Mouse (Mus musculus): Measurements from ENCODE around the gene Mrln. TPM values are rescaled to one million over a fixed set of nuclear protein-coding genes. Genes with fewer than 3 reads are reported as not detected.
A peak's percentile ranks its signal among the peaks of the same experiment; 100 is the strongest.

Gene Mrln
- polyA plus RNA-seq, 1 experiment from 2014 or later, result 0.93 TPM

DNA sequence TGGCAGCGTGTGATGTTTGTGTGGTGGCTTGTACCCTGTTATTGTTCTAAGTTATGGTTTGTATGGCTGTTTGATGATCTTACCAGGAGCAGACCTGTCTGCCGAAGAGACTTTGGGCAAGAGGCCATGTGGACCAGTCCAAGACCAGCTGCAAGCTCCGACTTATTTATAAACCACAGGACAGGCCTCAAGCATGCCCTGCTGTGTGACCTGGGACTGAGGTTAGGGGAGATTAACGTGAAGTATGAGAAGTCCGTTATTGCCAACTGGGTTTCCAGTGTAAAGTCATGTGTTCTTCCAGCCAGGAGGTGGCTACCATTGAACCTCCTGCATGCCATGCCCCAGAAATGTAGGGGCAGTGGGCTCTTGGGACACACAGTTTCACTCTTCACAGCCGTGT, 25.9 kb downstream of the Mrln start:
- Histone ChIP-seq H3K9ac (no peak overlapping the region), H3K4me1 (replicated peaks) (no peaks in the 10 kb centered on the region), H3K4me2 (no peak overlapping the region), H3K27me3 (no peaks in the 10 kb centered on the region), H3K36me3 (no peaks in the 10 kb centered on the region), H3K4me3 (replicated peaks) (no peak overlapping the region), H3K27ac (no peak overlapping the region), H3K9me3 (replicated peaks) (no peaks in the 10 kb centered on the region)
- 67% methylated on average over 6 of the region's 6 CpGs for WGBS (ENCODE audit: insufficient replicate concordance)
- DNase-seq, result no peak
- no peak for ATAC-seq (ENCODE audit: low read depth)

DNA sequence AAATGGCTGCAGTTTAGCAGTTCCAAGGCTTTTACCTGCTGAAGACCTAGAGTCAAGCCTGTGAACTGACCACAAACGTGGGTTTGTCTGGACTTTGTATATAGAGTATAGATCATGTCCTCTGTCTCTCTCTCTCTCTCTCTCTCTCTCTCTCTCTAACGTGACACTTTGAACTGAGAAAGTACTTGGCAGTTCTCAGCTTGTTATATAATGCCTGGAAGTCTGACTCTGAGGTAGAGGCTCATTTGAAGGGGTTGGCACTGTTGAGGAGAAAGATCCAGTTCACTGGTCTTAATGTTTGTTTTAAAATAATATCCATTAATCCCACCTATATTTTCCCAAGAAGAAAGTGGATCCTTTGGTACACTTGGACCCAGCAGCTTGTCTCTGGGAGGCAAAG, 33.5 kb downstream of the Mrln start:
- H3K36me3 ChIP-seq, result no peaks in the 10 kb centered on the region
- no peak overlapping the region for H3K4me2 ChIP-seq
- no peak overlapping the region for H3K9ac ChIP-seq
- DNase-seq (no peak), ATAC-seq (ENCODE audit: low read depth) (no peak)
- H3K9me3 ChIP-seq (replicated peaks), result no peaks in the 10 kb centered on the region
- WGBS (ENCODE audit: insufficient replicate concordance), result 37% methylated on average over 2 of the region's 2 CpGs
- no peaks in the 10 kb centered on the region for H3K4me1 ChIP-seq (replicated peaks)
- H3K27me3 ChIP-seq, result peaks cover 3% of the 10 kb centered on the region
- H3K4me3 ChIP-seq (replicated peaks), result no peak overlapping the region
- no peak overlapping the region for H3K27ac ChIP-seq

DNA sequence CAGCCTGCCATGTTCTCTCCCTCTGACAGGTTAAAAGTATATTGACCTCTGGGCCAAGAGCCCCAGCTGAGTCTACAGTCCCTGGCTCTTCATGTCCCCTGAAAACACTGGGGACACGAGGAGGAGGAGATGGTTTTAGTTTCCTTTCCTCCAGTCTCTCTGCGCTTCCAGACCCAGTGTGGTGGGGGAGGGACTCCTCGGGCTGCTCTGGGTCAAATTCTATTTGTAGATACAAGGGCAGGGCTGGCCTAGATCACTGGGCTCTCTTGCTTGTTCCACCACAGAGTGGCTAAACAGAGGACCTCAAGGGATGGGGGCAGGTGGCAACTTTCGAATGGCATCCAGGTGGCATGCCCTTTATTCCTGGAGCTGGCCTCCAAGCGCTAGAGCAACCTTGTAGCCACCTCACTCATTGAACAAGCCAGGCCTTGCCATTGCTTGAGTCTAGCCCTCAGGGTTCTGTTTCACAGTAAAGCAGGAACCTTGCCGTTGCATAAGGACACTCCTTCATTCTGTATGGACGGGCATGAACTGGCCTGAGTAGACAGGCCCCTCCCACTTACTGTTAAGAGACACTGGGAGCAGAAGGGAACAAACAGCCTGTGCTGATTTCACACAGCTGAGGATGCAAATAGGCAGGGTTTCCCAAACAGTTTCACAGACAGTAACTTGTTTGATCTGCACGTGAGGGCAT, 38.4 kb downstream of the Mrln start:
- no peak overlapping the region for H3K4me2 ChIP-seq
- no peaks in the 10 kb centered on the region for H3K36me3 ChIP-seq
- H3K27me3 ChIP-seq, result peaks cover 45% of the 10 kb centered on the region
- no peak overlapping the region for H3K4me3 ChIP-seq (replicated peaks)
- 0 out of 2 replicates have a peak, but pooled peaks cover 4% of the 10 kb centered on the region for H3K4me1 ChIP-seq (replicated peaks)
- H3K9me3 ChIP-seq (replicated peaks), result no peaks in the 10 kb centered on the region
- DNase-seq (no peak), ATAC-seq (ENCODE audit: low read depth) (peak; percentile 48)
- H3K9ac ChIP-seq, result no peak overlapping the region
- WGBS (ENCODE audit: insufficient replicate concordance), result 33% methylated on average over 8 of the region's 8 CpGs
- no peak overlapping the region for H3K27ac ChIP-seq

DNA sequence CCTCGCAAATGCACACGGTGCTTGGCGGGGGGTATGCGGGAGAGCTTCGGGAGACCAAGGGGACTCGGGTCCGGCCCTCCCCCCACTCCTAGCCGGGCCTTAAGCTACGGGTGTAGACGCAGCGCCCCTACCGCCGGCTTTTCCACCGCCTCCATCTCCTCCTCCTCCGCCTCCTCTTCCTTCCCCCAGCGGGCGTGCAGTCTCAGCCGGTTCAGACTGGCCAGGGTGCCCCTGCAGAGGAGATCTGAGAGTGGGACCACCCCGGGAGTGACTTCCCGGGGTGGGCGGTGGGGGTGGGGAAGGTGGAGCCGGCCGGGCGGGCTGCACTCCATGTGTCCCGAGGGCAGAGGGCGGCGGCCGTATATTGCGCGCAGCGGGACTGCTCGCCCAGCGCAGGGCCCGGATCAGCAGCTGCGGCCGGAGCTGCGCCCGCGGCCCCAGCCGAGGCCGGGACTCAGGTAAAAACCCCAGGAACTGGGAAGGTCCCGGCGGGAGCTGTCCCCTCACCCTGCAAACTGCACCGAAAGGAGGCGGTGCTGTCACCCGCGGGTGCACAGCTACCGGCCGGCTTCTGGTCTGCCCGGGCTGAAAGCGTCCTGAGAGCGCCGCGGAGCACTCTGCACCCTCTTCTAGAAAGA, 40.6 kb downstream of the Mrln start, which contains the start of gene Slc16a9:
Slc16a9 (plus strand) TSS at position 180 of the 638 bp plus-strand sequence.
- Histone ChIP-seq H3K27me3 (peaks cover 45% of the 10 kb centered on the region), H3K4me1 (replicated peaks) (0 out of 2 replicates have a peak, but pooled peaks cover 4% of the 10 kb centered on the region), H3K36me3 (no peaks in the 10 kb centered on the region), H3K9ac (0 out of 2 replicates have a peak within 1 kb of the TSS, but pooled peaks have one; percentile 22), H3K9me3 (replicated peaks) (no peaks in the 10 kb centered on the region), H3K4me3 (replicated peaks) (peak within 1 kb of the TSS; percentile 54), H3K27ac (no peak within 1 kb of the TSS), H3K4me2 (peak within 1 kb of the TSS; percentile 66)
- DNase-seq (no peak), ATAC-seq (ENCODE audit: low read depth) (peak; percentile 57)
- WGBS (ENCODE audit: insufficient replicate concordance), result under 1% methylated on average over 54 of the region's 54 CpGs

DNA sequence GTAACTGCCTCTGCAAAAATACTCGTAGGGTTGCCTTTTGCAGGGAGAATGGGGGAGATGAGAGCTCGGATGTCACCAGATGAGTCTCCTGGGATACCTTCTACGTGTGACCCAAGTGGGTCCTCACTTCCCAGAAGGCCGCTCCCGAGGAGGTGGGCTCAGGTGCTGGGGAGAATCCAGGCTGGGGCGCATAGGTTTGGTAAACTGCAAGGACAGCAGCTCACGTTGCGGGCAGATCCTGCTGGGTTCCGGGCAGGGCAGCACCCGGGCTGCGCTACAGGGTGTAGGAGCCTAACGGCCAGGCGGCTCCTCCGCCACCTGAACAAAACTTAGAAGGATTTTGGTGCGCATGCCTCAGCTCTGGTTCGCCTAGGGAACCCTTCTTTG, 41.1 kb downstream of the Mrln start:
- 0 out of 2 replicates have a peak overlapping the region, but pooled peaks have one; percentile 22 for H3K9ac ChIP-seq
- no peaks in the 10 kb centered on the region for H3K36me3 ChIP-seq
- peak overlapping the region; percentile 66 for H3K4me2 ChIP-seq
- no peak overlapping the region for H3K27ac ChIP-seq
- H3K4me3 ChIP-seq (replicated peaks), result peak overlapping the region; percentile 54
- no peaks in the 10 kb centered on the region for H3K9me3 ChIP-seq (replicated peaks)
- DNase-seq (no peak), ATAC-seq (ENCODE audit: low read depth) (no peak)
- H3K27me3 ChIP-seq, result peaks cover 45% of the 10 kb centered on the region
- WGBS (ENCODE audit: insufficient replicate concordance), result 3% methylated on average over 16 of the region's 16 CpGs
- H3K4me1 ChIP-seq (replicated peaks), result 0 out of 2 replicates have a peak, but pooled peaks cover 4% of the 10 kb centered on the region

DNA sequence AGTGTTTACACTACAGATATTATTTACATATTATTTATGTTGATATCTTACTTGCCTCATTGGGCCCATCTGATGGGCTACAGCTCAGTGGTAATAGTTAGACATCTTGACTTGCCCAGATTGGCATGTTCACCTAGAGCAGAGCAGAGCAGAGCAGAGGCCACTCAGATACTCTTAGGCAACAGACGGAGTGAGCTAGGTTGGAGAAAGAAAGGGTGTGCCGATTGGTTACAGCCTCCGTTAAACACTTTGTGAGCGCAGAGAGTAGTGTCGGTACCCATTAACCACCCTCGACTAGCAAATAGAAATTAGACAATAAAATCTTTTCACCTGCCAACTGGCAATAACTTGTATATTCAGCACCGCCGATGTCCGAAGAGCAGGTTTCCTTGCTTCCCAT, 41.6 kb downstream of the Mrln start:
- Histone ChIP-seq H3K4me2 (peak overlapping the region; percentile 66), H3K36me3 (no peaks in the 10 kb centered on the region), H3K4me1 (replicated peaks) (0 out of 2 replicates have a peak, but pooled peaks cover 4% of the 10 kb centered on the region), H3K9ac (no peak overlapping the region), H3K4me3 (replicated peaks) (peak overlapping the region; percentile 54), H3K27ac (no peak overlapping the region), H3K27me3 (peaks cover 45% of the 10 kb centered on the region), H3K9me3 (replicated peaks) (no peaks in the 10 kb centered on the region)
- 43% methylated on average over 9 of the region's 9 CpGs for WGBS (ENCODE audit: insufficient replicate concordance)
- DNase-seq (no peak), ATAC-seq (ENCODE audit: low read depth) (no peak)

DNA sequence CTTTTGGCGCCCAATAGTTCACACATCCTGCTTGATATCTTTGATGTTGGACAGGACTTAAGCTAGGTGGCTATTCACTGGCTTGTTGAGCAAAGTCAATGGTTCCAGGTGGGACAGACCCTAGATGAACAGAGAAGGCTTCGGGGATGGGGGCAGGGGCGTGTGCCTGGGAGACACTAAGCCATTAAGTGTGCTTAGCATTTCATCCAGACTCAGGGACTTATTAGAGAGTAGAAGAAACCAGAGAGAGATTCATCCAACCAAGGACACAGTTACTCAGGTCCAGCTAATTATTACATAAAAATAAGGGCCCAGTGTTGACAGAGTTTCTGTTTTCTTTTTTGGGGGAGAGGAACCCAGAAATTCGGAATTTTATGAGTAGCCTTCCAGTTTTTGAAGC, 45.9 kb downstream of the Mrln start:
- DNase-seq, result no peak
- peaks cover 17% of the 10 kb centered on the region for H3K27me3 ChIP-seq
- no peak for ATAC-seq (ENCODE audit: low read depth)
- no peak overlapping the region for H3K27ac ChIP-seq
- 64% methylated on average over 4 of the region's 4 CpGs for WGBS (ENCODE audit: insufficient replicate concordance)
- H3K9me3 ChIP-seq (replicated peaks), result no peaks in the 10 kb centered on the region
- 0 out of 2 replicates have a peak, but pooled peaks cover 4% of the 10 kb centered on the region for H3K4me1 ChIP-seq (replicated peaks)
- H3K36me3 ChIP-seq, result no peaks in the 10 kb centered on the region
- no peak overlapping the region for H3K9ac ChIP-seq
- no peak overlapping the region for H3K4me3 ChIP-seq (replicated peaks)
- H3K4me2 ChIP-seq, result no peak overlapping the region

DNA sequence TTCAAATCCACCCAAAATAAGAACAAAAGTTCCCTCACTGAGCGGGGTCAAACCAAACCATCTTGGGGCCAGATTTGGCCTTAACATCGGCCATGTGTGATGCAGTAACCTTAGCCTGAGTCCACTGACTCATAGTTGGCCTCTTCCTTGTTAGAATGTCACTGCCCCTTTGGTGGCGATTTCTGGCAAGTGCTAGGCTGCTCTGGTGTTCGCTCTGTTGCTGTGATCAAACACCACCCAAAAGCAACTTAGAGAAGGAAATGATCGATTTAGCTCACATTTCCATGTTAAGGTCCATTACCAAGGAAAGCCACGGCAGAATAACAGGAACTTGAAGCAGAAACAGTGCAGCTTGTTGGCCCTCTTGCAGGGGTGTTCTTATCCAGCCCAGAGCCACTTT, 46.3 kb downstream of the Mrln start:
- H3K4me3 ChIP-seq (replicated peaks), result no peak overlapping the region
- peaks cover 13% of the 10 kb centered on the region for H3K27me3 ChIP-seq
- H3K9me3 ChIP-seq (replicated peaks), result no peaks in the 10 kb centered on the region
- H3K9ac ChIP-seq, result no peak overlapping the region
- H3K4me2 ChIP-seq, result no peak overlapping the region
- no peaks in the 10 kb centered on the region for H3K36me3 ChIP-seq
- 0 out of 2 replicates have a peak, but pooled peaks cover under 1% of the 10 kb centered on the region for H3K4me1 ChIP-seq (replicated peaks)
- DNase-seq (no peak), ATAC-seq (ENCODE audit: low read depth) (no peak)
- H3K27ac ChIP-seq, result no peak overlapping the region
- 59% methylated on average over 6 of the region's 6 CpGs for WGBS (ENCODE audit: insufficient replicate concordance)

DNA sequence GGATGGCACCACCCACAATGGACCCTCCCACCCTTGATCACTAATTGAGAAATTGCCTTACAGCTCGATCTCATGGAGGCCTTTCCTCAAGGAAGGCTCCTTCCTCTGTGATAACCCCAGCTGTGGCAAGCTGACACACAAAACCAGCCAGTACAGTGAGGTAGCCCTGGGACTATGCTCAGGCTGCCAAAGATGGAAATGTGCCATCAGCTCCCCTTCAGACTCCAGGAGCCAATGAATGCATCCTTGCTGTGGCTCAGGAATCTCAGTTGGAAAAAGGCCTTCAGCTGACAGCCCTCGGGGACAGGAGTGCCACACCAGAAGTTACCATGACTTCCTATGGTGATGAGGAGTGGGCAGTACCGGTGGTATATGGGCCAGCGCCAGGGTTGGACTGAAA, 50.2 kb downstream of the Mrln start:
- Histone ChIP-seq H3K27ac (no peak overlapping the region), H3K27me3 (no peaks in the 10 kb centered on the region), H3K4me1 (replicated peaks) (no peaks in the 10 kb centered on the region), H3K9me3 (replicated peaks) (no peaks in the 10 kb centered on the region), H3K4me3 (replicated peaks) (no peak overlapping the region), H3K9ac (no peak overlapping the region), H3K36me3 (no peaks in the 10 kb centered on the region), H3K4me2 (no peak overlapping the region)
- 71% methylated on average over 4 of the region's 4 CpGs for WGBS (ENCODE audit: insufficient replicate concordance)
- no peak for DNase-seq
- ATAC-seq (ENCODE audit: low read depth), result no peak

DNA sequence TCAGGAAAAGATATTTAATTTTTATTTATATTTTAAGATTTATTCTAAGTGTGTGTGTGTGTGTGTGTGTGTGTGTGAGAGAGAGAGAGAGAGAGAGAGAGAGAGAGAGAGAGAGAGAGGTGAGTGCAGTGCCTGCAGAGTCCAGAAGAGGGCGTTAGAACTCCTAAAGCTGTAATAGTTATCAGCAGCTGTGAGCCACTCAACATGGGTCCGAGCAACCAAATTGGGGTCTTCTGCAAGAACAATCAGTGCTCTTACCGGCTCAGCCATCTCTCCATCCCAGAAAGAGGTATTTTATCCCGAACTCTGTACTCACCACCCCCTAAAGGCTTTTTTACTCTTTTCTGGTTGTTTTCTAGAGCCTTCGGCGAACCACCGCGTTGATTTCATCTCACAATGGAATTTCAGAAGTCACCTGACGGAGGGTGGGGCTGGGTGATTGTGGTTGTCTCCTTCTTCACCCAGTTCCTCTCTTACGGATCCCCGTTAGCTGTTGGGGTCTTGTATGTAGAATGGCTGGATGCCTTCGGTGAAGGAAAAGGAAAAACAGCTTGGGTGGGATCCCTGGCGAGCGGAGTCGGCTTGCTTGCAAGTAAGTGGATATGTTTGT, 51.2 kb downstream of the Mrln start:
- ATAC-seq (ENCODE audit: low read depth) (no peak), DNase-seq (no peak)
- WGBS (ENCODE audit: insufficient replicate concordance), result 78% methylated on average over 14 of the region's 15 CpGs
- Histone ChIP-seq H3K4me2 (no peak overlapping the region), H3K9me3 (replicated peaks) (no peaks in the 10 kb centered on the region), H3K27ac (no peak overlapping the region), H3K27me3 (no peaks in the 10 kb centered on the region), H3K4me3 (replicated peaks) (no peak overlapping the region), H3K4me1 (replicated peaks) (no peaks in the 10 kb centered on the region), H3K9ac (no peak overlapping the region), H3K36me3 (no peaks in the 10 kb centered on the region)

DNA sequence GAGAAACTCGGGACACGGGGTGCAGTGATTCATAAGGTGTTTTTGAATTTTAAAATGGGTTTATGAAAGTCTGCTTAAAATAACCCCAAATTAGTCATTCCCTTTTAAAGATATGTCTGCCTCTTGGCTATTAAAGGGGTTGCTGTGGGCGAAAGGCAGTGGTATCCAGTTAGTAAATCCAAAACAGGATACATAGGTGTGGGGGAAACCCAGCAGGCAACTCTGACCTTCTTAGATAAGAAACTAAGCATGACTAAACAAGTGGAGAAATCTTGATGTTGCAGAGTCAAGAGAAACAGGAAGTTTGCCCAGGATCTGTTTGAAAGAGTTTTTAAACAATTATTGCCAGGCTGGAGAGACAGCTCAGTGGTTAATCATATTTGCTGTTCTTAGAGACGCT, 52.6 kb downstream of the Mrln start:
- ATAC-seq (ENCODE audit: low read depth) (no peak), DNase-seq (no peak)
- no peaks in the 10 kb centered on the region for H3K27me3 ChIP-seq
- H3K9ac ChIP-seq, result no peak overlapping the region
- no peaks in the 10 kb centered on the region for H3K9me3 ChIP-seq (replicated peaks)
- no peak overlapping the region for H3K27ac ChIP-seq
- no peak overlapping the region for H3K4me2 ChIP-seq
- 30% methylated on average over 4 of the region's 4 CpGs for WGBS (ENCODE audit: insufficient replicate concordance)
- H3K4me1 ChIP-seq (replicated peaks), result no peaks in the 10 kb centered on the region
- H3K36me3 ChIP-seq, result no peaks in the 10 kb centered on the region
- H3K4me3 ChIP-seq (replicated peaks), result no peak overlapping the region
